Mouse (Mus musculus) myocyte (in vitro differentiated cells): ENCODE measurements at regions not wholly inside any gene's neighbourhood (a gene's known extent, or its start where the extent isn't known, plus 50 kb on each side); places are given as distances from the start of the nearest gene placed in this dataset.

Experiments used
- E2F4 ChIP-seq: IDR thresholded peaks from one replicate; pipeline ENCODE4 v1.6.1; 2011; ENCODE audit warnings: mild to moderate bottlenecking, control low read depth, moderate library complexity; ENCODE audit not compliant: insufficient read depth
- MAX ChIP-seq: IDR thresholded peaks from one replicate; pipeline ENCODE4 v1.6.1; 2011; ENCODE audit warnings: low read depth, mild to moderate bottlenecking, control low read depth
- MYOD1 ChIP-seq, 3 experiments: IDR thresholded peaks; one replicate each; pipeline ENCODE4 v1.6.1; 2011; ENCODE audit warnings: control low read depth in 2 of 3, low read depth in 2 of 3, mild to moderate bottlenecking in 2 of 3, moderate library complexity in 1 of 3; ENCODE audit not compliant: insufficient read length in 2 of 3, control insufficient read depth in 1 of 3
- MYOG ChIP-seq, 3 experiments: IDR thresholded peaks; one replicate each; pipeline ENCODE4 v1.6.1; 2011; ENCODE audit warnings: control low read depth in 2 of 3, low read depth in 2 of 3, mild to moderate bottlenecking in 2 of 3; ENCODE audit not compliant: insufficient read length in 2 of 3, control insufficient read depth in 1 of 3, insufficient read depth in 1 of 3
- POLR2A ChIP-seq: IDR thresholded peaks from one replicate; pipeline ENCODE4 v1.6.1; 2011; ENCODE audit warnings: low read depth, mild to moderate bottlenecking, control low read depth, moderate library complexity; ENCODE audit not compliant: insufficient read length
- POLR2AphosphoS2 ChIP-seq: IDR thresholded peaks from one replicate; pipeline ENCODE4 v1.6.1; 2011; ENCODE audit warnings: low read depth, control low read depth; ENCODE audit not compliant: insufficient read length
- TCF12 ChIP-seq: IDR thresholded peaks from one replicate; pipeline ENCODE4 v1.6.1; 2011; ENCODE audit warnings: mild to moderate bottlenecking, control low read depth; ENCODE audit not compliant: poor library complexity, insufficient read depth, severe bottlenecking
- TCF3 ChIP-seq: IDR thresholded peaks from one replicate; pipeline ENCODE4 v1.6.1; 2011; ENCODE audit warnings: low read depth, control low read depth; ENCODE audit not compliant: insufficient read length
- USF1 ChIP-seq: IDR thresholded peaks from one replicate; pipeline ENCODE4 v1.6.1; 2011; ENCODE audit warnings: low read depth, mild to moderate bottlenecking, control low read depth, moderate library complexity

DNA sequence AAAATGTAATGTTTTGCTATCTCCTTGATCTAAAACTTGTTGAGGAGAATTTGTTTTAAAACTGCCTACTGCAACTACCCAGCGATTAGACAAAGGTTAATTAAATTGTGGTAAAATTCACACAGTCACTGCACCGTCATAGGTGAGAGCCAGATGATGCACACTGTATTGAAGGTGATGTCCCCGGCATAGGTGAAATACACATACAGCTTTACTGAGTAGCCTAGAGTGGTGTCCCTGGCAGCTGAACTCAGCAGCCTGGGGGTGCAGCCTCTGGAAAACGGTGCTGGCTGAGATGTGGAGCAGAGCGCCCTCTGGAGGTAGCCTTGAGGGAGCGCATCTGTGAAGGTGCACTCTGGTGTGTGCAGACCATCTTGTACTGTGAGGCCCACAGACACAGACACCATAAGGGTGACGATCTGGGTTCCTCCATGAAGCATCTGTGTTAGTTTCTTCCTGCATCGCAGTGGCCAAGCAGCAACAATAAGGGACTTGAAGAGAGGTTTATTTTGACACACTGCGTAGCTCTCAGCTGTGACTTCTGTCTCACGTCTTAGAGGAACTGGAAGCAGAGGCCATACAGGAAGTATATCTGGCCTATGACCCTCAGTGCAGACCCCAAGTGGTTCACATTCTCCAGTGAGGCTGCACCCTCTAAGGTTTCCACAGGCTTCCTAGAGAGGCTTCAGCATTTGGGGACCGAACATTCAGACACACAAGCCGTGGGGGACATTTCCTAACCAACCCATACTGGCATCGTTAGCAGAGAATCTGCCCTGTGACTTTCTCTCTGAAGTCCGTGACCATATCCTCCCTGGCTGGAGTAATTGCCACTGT lies 68.6 kb upstream of the 1700021F07Rik start:
- no peak for TF ChIP-seq MAX
- no peak for TF ChIP-seq POLR2A
- TF ChIP-seq E2F4, result no peak
- peak in 1 of 3 experiments; percentile 18 for TF ChIP-seq MYOG (IDR thresholded peaks at IDR 0.05; ENCODE audit: control insufficient read depth in 1 of 3, insufficient read depth in 1 of 3, insufficient read length in 2 of 3, low read depth in 2 of 3)
- no peak for TF ChIP-seq TCF3
- TF ChIP-seq TCF12, result no peak
- TF ChIP-seq USF1, result no peak
- no peak for TF ChIP-seq POLR2AphosphoS2
- TF ChIP-seq MYOD1 (IDR thresholded peaks at IDR 0.05; ENCODE audit: control insufficient read depth in 1 of 3, insufficient read length in 2 of 3, low read depth in 2 of 3), result no peak
